Mouse (Mus musculus) left cerebral cortex, adult 9 months (tissue): ENCODE results near the gene Flt3.

ENCODE experiments used
- DNase-seq, 2 experiments: peaks; one replicate each; pipeline ENCODE4 v3.0.0; 2022; ENCODE audit warnings: low spot score in 2 of 2

Gene Flt3

DNA sequence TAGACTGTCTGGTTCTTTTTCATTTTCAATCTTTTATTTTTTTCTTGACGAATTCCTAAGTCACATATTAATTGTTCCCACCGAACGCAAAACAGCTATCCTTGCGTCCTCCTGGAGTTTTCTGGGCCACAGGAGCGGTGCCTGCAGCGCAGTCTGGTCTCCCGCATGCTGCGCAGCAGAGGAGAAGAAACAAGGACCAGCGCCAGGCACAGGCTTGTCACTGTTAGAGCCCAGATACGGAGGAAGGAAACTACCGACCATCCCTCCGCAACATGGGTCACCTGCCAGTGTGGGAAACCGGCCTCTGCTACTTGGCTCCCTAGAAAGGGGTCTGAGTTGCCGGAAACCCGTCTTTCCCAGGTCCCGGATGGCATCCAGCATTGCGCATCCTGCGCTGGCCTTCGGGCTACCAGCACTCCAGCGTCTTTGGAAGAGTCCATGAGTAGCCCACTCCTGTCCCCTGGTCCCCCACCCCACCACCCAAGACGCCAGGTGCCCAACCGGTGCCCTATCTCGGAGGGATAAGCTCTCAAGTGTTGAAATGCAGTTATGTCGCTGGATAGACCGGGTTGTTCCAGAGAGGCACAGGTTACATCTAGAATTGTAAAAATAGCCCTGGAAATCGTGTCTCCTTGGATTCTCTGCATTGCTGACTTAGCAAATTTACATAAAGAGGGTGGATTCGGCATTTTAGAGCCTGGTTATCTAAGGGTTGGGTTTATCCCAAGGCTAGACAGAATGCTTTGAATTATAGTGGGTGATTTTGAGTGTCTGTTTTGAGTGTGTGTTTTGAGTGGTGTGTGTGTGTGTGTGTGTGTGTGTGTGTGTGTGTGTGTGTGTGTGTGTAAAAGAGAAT, 87.2 kb downstream of the Flt3 start:
- no peak for DNase-seq

DNA sequence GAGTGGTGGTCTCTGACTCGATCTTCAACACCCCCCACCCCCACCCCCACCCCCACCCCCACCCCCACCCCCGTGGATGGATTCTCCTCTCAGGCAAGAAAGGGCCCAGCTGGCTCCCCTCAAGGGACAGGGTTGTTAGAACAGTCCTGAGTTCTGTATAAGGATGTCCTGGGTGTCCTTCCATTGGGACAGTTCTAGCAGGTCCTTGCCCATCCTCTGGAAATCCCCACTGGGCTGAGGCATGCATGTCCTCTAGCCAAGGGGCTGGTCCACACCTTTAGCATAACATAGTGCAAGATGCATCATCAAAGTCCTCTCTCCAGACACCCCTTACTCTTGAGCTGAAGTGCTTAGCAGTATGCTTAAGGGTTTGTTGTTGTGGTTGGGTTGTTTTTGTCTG, 90.5 kb downstream of the Flt3 start:
- no peak for DNase-seq

- DNase-seq, result no peak
Measured at GRCm38 (mm10) chr5:147308451-147308850, 91.8 kb downstream of the Flt3 start.

DNA sequence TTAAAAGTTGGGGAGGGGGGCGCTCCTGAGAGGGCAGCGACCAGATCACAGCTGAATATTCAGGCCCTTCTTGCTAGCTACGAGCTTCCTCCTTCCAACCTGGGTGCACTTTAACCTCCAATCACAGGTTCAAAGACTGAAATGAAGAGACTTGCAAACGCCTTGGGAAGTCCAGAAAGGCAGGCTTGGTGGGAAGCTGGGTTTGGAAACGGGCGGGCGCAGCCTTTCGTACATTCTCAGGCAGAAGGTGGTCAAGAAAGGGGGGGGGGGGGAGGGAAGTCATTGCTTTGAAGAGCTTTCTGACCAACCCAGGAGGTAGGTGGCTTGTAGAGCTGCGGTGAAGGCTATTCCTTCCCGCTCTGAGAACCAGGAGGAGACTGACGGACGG, 92.9 kb downstream of the Flt3 start:
- no peak for DNase-seq

- DNase-seq, result no peak
Measured at GRCm38 (mm10) chr5:147306638-147307397, 93.5 kb downstream of the Flt3 start, which contains the start of gene Cdx2. Gene Cdx2, minus strand, starts transcription at chr5:147307270.

GRCm38 (mm10) chr5:147305856-147306637, 94.2 kb downstream of the Flt3 start:
- no peak for DNase-seq

DNA sequence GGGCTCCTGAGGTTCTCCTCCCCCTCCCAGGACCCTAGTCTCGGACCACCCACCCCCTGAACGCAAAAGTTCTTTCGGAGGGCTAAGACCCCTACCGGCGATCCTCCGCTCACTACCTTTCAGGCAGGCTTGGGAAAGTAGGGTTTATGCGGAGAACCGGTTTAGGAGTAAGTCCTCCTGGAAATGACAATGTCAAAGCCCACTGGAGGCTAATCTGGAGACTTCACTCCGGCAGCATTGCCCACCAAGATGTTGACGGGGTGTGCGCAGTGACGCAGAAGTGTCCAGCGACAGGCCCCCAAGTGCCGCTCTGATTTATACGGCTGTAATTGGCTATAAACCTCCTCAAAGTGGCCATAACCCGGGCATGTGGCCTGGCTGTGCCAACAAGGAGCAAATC, 95.1 kb downstream of the Flt3 start:
- no peak for DNase-seq

- DNase-seq, result no peak
Measured at GRCm38 (mm10) chr5:147304276-147305155, 95.8 kb downstream of the Flt3 start.

DNA sequence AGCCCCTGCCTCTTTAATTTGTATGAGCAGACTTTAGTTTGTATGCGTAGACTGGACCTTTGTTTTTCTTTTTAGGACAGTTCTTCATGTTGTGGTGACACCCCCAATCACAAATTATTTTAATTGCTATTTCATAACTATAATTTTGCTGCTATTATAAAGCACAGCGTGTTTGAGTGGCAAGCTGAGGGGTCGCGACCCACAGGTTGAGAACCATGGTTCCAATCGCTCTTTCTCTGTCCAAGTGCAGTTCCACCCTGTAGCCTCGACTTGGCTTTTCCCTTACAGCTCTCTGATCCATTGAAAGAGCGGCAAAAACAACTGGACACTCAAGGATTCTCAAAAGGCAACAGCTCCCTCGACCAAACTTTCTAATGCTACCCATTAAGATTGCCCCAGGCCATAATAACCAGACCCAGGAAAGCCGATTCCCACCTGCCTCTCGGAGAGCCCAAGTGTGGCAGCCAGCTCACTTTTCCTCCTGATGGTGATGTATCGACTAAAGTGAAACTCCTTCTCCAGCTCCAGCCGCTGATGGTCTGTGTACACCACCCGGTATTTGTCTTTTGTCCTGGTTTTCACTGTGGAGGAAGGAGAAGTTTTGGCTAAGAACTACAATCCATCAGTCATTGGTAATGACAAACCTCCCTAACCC, 97.4 kb downstream of the Flt3 start:
- no peak for DNase-seq

DNA sequence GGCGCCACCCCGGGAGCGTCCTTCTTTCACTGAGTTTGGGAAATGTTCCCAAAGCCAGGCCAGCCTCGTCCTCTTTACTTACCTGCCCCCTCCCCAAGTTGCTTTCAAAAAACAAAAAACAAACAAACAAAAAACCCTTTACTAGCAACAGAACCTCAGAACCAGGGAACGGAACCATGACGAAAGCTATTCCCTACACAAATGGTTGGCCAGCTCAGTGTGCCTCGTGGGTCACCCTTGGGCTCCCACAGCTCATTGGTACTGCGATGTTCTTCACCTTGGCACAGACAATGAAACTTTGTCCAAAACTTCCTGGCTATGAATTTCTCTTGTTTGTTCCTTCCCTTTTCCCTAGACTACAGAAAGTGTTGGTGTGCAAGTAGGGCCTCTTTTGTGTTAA, 98.1 kb downstream of the Flt3 start:
- no peak for DNase-seq

DNA sequence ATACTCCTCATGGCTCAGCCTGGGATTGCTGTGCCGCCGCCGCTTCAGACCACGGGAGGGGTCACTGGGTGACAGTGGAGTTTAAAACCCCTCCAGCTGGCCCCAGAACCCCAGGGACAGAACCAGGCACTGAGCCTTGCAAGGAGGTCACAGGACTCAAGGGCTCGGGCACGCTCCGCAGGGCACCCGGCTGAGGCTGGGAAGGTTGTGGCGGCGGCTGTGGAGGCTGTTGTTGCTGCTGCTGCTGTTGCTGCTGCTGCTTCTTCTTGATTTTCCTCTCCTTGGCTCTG, 98.6 kb downstream of the Flt3 start:
- no peak for DNase-seq

DNA sequence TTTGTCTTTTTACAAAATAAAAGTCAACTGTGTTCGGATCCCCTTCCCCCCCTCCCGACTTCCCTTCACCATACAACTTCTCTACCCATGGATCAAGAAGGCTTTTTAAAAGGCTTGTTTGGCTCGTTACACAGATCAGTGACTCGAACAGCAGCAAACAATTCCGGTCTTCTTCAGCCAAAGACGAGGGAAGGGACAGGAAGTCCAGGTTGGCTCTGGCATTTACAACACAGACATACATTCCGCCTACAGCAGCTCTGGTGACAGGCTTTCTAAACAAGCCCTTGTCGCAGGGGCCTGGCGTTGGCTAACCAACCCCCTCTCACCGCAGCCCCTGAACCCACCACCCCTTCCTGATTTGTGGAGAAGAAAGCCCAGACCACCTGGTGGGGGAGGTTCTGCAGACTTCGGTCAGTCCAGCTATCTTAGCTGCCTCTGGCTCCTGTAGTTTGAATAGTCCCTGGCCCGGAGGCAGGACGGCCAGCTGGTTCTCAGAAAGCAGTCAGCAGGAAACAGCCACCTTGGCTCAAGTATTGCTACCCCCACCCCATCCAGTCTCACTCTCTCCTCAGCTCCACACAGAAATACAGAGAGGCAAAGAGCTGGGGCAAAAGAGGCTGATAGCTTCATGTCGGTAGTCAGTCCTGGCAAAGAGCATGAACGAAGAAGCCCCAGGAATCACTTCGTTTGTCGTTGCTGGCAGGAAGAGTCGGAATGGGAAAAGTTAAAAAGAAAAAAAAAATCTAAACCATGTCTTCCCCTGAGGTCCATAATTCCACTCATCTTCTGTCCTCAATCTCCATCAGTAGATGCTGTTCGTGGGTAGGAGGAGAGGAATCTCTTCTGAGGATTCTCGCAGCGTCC, 99.1 kb downstream of the Flt3 start:
- DNase-seq, result no peak

DNA sequence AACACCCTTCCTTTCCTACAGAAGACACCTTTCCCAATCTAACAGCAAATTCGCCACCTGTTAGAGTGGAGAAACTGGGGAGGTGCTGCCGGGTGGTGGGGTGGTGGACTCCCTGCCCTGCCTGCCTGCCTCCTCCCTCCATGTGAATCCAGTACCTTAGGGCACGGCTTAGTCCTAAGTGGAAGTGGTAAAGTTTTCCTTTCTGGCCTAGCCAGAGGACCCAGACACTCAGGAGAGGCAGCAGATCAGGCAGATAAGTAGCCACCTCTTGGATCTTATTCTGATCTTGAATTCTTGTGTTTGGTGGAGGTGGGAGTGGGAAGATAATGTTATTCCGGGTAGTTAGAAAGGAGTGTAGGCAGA, 100.3 kb downstream of the Flt3 start:
- no peak for DNase-seq

GRCm38 (mm10) chr5:147299255-147300000, 100.9 kb downstream of the Flt3 start:
- peak in 1 of 2 experiments; percentile 16 for DNase-seq

- DNase-seq, result no peak
Measured at GRCm38 (mm10) chr5:147297249-147297648, 103.0 kb downstream of the Flt3 start.

GRCm38 (mm10) chr5:147294121-147294520, 106.2 kb downstream of the Flt3 start:
- no peak for DNase-seq

- peak in 1 of 2 experiments; percentile 49 for DNase-seq
Measured at GRCm38 (mm10) chr5:147293127-147293910, 107.0 kb downstream of the Flt3 start.

GRCm38 (mm10) chr5:147292506-147293120, 107.7 kb downstream of the Flt3 start:
- DNase-seq, result no peak
